Comparison of ENCODE assay signal across 1 mouse cellular context in the genomic region with DNA sequence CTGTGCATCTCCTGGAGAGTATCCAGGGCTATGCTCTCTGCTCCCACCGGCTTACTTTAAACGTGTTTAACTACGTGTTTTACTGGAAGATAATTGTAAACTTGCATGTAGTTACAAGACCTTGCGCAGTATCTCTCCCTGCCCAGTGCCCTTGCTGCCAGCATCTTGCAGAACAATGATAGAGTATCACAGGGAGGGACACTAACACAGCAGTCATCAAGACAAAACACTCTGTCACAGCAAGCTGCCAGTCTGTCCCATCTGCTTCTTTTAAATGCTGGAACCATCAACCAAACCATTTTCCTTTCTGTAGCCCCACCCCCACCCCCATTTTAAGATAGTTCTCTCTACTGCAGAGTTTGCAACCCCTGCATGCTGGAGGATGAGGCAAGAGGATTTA.
A peak's percentile ranks its signal among the peaks of the same experiment; 100 is the strongest.
TF ChIP-seq lines count a peak whose summit lies in the region.

No protein-coding gene starts in this region.

TF ChIP-seq in MEL, 35 proteins besides CTCF, POLR2A, EP300 and RAD21 (continued from another document):
- TF ChIP-seq MYB (IDR thresholded peaks at IDR 0.05; ENCODE audit: low read depth, low read length) (no peak), MYC (IDR thresholded peaks at IDR 0.05; ENCODE audit: low read depth, low read length) (no peak), MAZ (IDR thresholded peaks at IDR 0.05; ENCODE audit: low read depth, low read length) (no peak), ZC3H11A (IDR thresholded peaks at IDR 0.05; ENCODE audit: low read depth, low read length) (no peak), POLR2AphosphoS5 (IDR thresholded peaks at IDR 0.05; ENCODE audit: borderline replicate concordance, low read depth, low read length) (no peak), MAFK (IDR thresholded peaks at IDR 0.05; ENCODE audit: borderline replicate concordance, low read depth, low read length) (no peak), KAT2A (conservative IDR thresholded peaks at IDR 0.05; ENCODE audit: low read depth, low read length) (no peak), UBTF (IDR thresholded peaks at IDR 0.05; ENCODE audit: borderline replicate concordance, insufficient read depth, low read depth, low read length) (no peak), ETS1 (IDR thresholded peaks at IDR 0.05; ENCODE audit: low read depth, low read length) (peak; percentile 38; the same call in 1 of the 2 replicates), HCFC1 (IDR thresholded peaks at IDR 0.05; ENCODE audit: low read depth, low read length) (no peak), TCF12 (IDR thresholded peaks at IDR 0.05; ENCODE audit: low read depth, low read length) (peak; percentile 57), RCOR1 (IDR thresholded peaks at IDR 0.05; ENCODE audit: low read depth, low read length) (no peak), GABPA (IDR thresholded peaks at IDR 0.05; ENCODE audit: low read depth, low read length) (no peak)
TF ChIP-seq in MEL: peak in this region for 5.
